Mouse (Mus musculus) stomach, embryonic 16.5 days (tissue): ENCODE results near the gene A930017K11Rik. TPM values are rescaled to one million over a fixed set of nuclear protein-coding genes. Genes with fewer than 3 reads are reported as not detected.

ENCODE experiments used
- ATAC-seq: fragments of 200-750 bp; cut with Nextera tagmentation; 2 replicates; pipeline ENCODE4 v1.8.0; 2017; ENCODE audit warnings: moderate number of reproducible peaks, moderate TSS enrichment; ENCODE audit not compliant: insufficient read depth, low FRiP score
- H3K27ac ChIP-seq: fragments of 300-500 bp; sonication (generic); 2 replicates; pipeline ENCODE4 v1.5.1; 2014; ENCODE audit warnings: low read length
- H3K27me3 ChIP-seq: fragments of 300-500 bp; sonication (generic); 2 replicates; pipeline ENCODE4 v1.6.1; 2014; ENCODE audit warnings: low read length, control low read depth, mixed read lengths; ENCODE audit not compliant: control insufficient read depth, insufficient read depth
- H3K36me3 ChIP-seq: fragments of 300-500 bp; sonication (generic); 2 replicates; pipeline ENCODE4 v1.6.1; 2014; ENCODE audit warnings: low read length; ENCODE audit not compliant: control insufficient read depth, insufficient read depth
- H3K4me1 ChIP-seq: fragments of 300-500 bp; sonication (generic); 2 replicates; pipeline ENCODE4 v1.6.1; 2014; ENCODE audit warnings: low read length, control low read depth, mixed read lengths; ENCODE audit not compliant: control insufficient read depth, insufficient read depth
- H3K4me2 ChIP-seq: fragments of 300-500 bp; sonication (generic); 2 replicates; pipeline ENCODE4 v1.6.1; 2014; ENCODE audit warnings: low read depth, low read length, mixed read lengths
- H3K4me3 ChIP-seq: fragments of 300-500 bp; sonication (generic); replicated peaks from 2 replicates; pipeline ENCODE4 v1.5.1; 2014; ENCODE audit warnings: mild to moderate bottlenecking, low read length
- H3K9ac ChIP-seq: fragments of 300-500 bp; sonication (generic); 2 replicates; pipeline ENCODE4 v1.6.1; 2014; ENCODE audit warnings: low read length
- H3K9me3 ChIP-seq: fragments of 300-500 bp; sonication (generic); replicated peaks from 2 replicates; pipeline ENCODE4 v1.6.1; 2016; ENCODE audit warnings: low read length, control low read depth; ENCODE audit not compliant: control insufficient read depth
- WGBS: fragments of 180-500 bp; shearing (Covaris S2); extraction: QIAGEN DNeasy Blood & Tissue Kit; methylation state at CpG from one replicate; pipeline ENCODE4 v1.1.7; 2014; 5-methylcytosine and 5-hydroxymethylcytosine counted together
- polyA plus RNA-seq: library from polyadenylated mRNA; unstranded; fragments of >200 nt; fragmentation: Nextera tagmentation; extraction: Ambion mirVana; gene quantifications from 2 replicates; pipeline ENCODE4 v1.2.1, GENCODE M21; 2015

The A930017K11Rik gene
- polyA plus RNA-seq, 1 experiment from 2014 or later, result 0.31 TPM

DNA sequence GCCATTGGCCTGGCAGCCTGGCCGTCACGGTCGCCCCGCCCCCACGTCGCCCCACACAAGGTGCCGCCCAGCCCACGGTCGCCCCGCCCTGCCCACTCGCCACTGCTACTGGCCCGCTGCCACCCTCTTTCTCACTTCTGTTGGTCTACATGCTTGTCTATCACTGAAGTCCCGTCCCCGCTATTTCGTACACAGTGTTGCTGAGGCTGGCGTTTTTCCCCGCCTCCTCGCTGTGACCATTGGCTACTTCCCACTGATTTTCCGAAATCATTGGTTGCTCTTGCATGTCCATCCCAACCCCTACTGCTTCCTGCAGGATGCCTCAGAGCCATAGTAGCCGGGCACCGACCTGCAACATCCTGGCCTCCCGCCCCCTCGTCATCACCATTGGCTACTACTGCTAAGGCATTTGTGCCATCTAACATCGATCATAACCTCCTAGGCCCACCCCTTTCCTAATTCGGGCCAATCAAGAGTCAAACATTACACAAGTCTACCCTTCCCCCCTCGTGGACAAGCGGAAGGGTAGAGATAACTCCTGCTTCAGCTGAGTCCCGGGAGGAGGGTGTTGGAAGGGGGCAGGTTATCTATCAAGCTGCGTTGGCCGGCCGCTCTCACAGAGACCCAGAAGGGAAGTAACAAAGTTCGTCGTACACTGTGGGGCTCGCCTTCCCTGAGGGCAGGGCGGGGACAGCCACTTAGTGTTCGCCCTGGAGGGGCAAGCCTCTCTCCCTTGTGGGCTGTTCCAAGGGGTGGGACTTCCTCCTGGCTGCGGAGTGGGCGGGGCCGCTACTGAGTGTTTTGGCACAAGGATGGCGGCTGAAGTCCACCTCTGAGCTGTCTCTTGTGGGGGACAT lies 32.4 kb downstream of the A930017K11Rik start:
- H3K9me3 ChIP-seq, result no peaks in the 10 kb centered on the region

GRCm38 (mm10) chr17:25919144-25919785 lies 33.1 kb downstream of the A930017K11Rik start, which contains the start of gene Rab40c:
Gene Rab40c (minus strand): TSS chr17:25919727.
- Histone ChIP-seq H3K27me3 (no peaks in the 10 kb centered on the region), H3K4me2 (peak within 1 kb of the TSS; percentile 81), H3K9me3 (no peaks in the 10 kb centered on the region), H3K9ac (peak within 1 kb of the TSS; percentile 90), H3K36me3 (no peaks in the 10 kb centered on the region), H3K27ac (peak within 1 kb of the TSS; percentile 98), H3K4me3 (peak within 1 kb of the TSS; percentile 91), H3K4me1 (peaks cover 18% of the 10 kb centered on the region)
- no peak for ATAC-seq
- under 1% methylated on average over 77 of the region's 78 CpGs for WGBS

More for the DNA sequence above, 32.4 kb downstream of the A930017K11Rik start:
- Histone ChIP-seq H3K4me2 (peak overlapping the region; percentile 63), H3K36me3 (no peaks in the 10 kb centered on the region), H3K4me1 (peaks cover 18% of the 10 kb centered on the region), H3K4me3 (peak overlapping the region; percentile 91), H3K27me3 (no peaks in the 10 kb centered on the region), H3K27ac (peak overlapping the region; percentile 98), H3K9ac (peak overlapping the region; percentile 71)
- ATAC-seq, result peak; percentile 97
- WGBS, result under 1% methylated on average over 40 of the region's 40 CpGs

GRCm38 (mm10) chr17:25918037-25918750 lies 34.2 kb downstream of the A930017K11Rik start:
- ATAC-seq, result no peak
- peak overlapping the region; percentile 82 for H3K27ac ChIP-seq
- H3K4me3 ChIP-seq, result peak overlapping the region; percentile 91
- no peaks in the 10 kb centered on the region for H3K36me3 ChIP-seq
- H3K4me2 ChIP-seq, result peak overlapping the region; percentile 81
- no peaks in the 10 kb centered on the region for H3K27me3 ChIP-seq
- H3K9me3 ChIP-seq, result no peaks in the 10 kb centered on the region
- peak overlapping the region; percentile 90 for H3K9ac ChIP-seq
- WGBS, result 78% methylated on average over 9 of the region's 9 CpGs
- peaks cover 22% of the 10 kb centered on the region for H3K4me1 ChIP-seq

- peaks cover 22% of the 10 kb centered on the region for H3K4me1 ChIP-seq
- H3K27me3 ChIP-seq, result no peaks in the 10 kb centered on the region
- peak overlapping the region; percentile 82 for H3K27ac ChIP-seq
- whole genome bisulfite sequencing, result 62% methylated on average over 8 of the region's 8 CpGs
- H3K4me2 ChIP-seq, result peak overlapping the region; percentile 81
- peak overlapping the region; percentile 2; the same call in 1 of the 2 replicates for H3K9ac ChIP-seq
- no peaks in the 10 kb centered on the region for H3K36me3 ChIP-seq
- H3K9me3 ChIP-seq, result no peaks in the 10 kb centered on the region
- H3K4me3 ChIP-seq, result no peak overlapping the region
- ATAC-seq, result no peak
Observed at GRCm38 (mm10) chr17:25916931-25917647, 35.3 kb downstream of the A930017K11Rik start.

DNA sequence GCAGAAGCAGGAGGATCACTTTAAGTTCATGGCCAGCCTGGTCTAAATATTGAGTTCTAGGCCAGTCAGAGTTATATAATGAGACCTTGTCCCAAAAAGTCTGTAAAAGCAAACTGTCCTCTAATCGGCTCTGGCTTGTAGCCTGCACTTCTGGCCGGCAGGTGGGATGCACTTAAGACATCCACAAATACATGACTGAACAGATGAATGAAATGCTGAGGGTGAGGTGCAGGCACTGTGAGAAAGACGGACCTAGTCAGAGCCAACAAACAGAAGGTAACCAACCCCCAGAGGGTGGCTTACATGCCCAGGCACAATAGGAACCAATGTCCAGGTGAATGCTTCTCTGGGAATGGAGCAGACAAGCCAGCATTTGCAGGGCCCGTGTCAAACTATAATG lies 38.1 kb downstream of the A930017K11Rik start:
- Histone ChIP-seq H3K9me3 (no peaks in the 10 kb centered on the region), H3K36me3 (no peaks in the 10 kb centered on the region), H3K4me2 (no peak overlapping the region), H3K27ac (0 out of 2 replicates have a peak overlapping the region, but pooled peaks have one; percentile 0), H3K4me3 (no peak overlapping the region), H3K9ac (no peak overlapping the region), H3K4me1 (peaks cover 22% of the 10 kb centered on the region), H3K27me3 (no peaks in the 10 kb centered on the region)
- WGBS, result 66% methylated on average over 4 of the region's 4 CpGs
- ATAC-seq, result no peak

DNA sequence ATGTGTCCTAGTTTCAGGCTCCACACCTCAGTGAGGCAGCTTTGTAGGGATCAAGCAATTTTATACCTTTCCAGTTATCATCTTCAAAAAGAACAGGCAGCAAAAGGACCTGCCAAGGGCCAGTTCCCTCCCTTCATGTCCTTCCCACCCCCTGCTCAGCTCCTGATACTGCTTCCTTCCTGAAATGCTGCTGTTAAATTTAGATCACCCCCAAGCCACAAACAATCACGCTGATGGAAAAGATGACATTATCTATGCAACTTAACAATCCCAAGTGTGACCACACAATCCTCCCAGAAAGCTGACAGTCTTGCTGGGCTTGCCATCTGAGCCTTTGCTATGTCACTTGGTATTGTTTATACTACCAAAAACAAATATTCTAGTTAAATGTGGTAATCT lies 38.5 kb downstream of the A930017K11Rik start:
- 56% methylated on average over 1 of the region's 1 CpGs for WGBS
- Histone ChIP-seq H3K4me3 (no peak overlapping the region), H3K27ac (peak overlapping the region; percentile 0; the same call in 1 of the 2 replicates), H3K9me3 (no peaks in the 10 kb centered on the region), H3K27me3 (no peaks in the 10 kb centered on the region), H3K36me3 (no peaks in the 10 kb centered on the region), H3K4me2 (no peak overlapping the region), H3K9ac (no peak overlapping the region), H3K4me1 (peaks cover 22% of the 10 kb centered on the region)
- ATAC-seq, result no peak

DNA sequence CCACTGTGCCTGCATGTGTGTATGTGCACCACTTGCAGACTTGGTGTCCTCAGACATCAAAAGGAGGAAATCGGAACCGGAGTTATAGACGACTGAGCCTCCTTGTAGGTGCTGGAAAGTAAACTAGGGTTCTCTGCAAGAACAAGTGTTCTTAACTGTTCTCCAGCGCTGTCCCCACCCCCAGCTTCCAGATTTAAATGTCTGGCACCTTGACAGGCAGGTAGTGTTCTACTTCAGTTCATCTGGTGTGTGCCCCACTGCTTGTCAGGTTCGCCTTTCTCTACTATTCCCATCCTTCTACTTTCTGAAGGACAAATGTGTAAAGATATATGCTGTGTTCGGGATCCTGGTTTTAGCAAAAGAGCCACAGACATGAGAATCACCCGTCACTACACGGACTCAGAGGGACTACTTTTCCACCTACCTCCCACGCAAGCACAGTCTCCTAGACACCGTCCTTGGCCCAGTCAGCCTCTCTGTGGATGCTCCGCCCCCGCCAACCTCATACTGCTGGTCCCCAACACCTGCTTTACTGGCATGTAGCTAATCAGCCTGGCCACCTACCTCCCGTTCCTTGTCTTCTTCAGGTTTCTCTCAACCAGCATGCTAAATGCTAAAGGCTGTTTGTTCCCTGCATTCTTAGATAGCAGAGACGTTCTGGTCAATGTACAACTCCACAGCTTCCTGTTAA lies 39.0 kb downstream of the A930017K11Rik start:
- Histone ChIP-seq H3K27me3 (no peaks in the 10 kb centered on the region), H3K4me1 (peaks cover 17% of the 10 kb centered on the region), H3K27ac (peak overlapping the region; percentile 0; the same call in 1 of the 2 replicates), H3K9ac (no peak overlapping the region), H3K4me2 (no peak overlapping the region), H3K9me3 (no peaks in the 10 kb centered on the region), H3K4me3 (no peak overlapping the region), H3K36me3 (no peaks in the 10 kb centered on the region)
- WGBS, result 78% methylated on average over 14 of the region's 14 CpGs
- no peak for ATAC-seq

DNA sequence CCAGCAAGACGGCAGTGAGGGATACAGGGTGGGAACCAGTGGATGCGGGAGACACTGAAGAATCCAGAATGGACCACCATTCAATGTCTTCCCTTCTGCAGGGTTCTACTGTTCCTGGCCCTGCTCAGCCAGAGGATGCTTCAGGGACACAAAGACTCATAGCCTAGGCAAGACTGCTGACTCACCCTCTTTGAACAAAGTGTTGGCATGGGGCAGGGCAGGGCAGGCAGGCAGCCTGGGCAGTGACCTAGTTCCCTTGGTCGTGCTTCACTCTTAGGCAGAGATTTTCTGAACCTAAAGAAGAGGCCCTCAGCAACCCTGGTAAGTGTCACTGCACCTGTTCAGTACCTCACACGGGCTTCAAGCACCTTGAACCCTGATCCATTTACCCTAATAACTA lies 40.5 kb downstream of the A930017K11Rik start:
- 84% methylated on average over 4 of the region's 4 CpGs for WGBS
- H3K4me1 ChIP-seq, result peaks cover 7% of the 10 kb centered on the region
- no peaks in the 10 kb centered on the region for H3K9me3 ChIP-seq
- no peak for ATAC-seq
- H3K27me3 ChIP-seq, result no peaks in the 10 kb centered on the region
- H3K36me3 ChIP-seq, result no peaks in the 10 kb centered on the region
- no peak overlapping the region for H3K4me3 ChIP-seq
- no peak overlapping the region for H3K27ac ChIP-seq
- no peak overlapping the region for H3K9ac ChIP-seq
- H3K4me2 ChIP-seq, result no peak overlapping the region
